Mouse (Mus musculus) limb, embryonic 10.5 days (tissue): ENCODE data around the gene Sympk. TPM values are rescaled to one million over a fixed set of nuclear protein-coding genes. Genes with fewer than 3 reads are reported as not detected.

Experiments used
- DNase-seq: peaks from one replicate; pipeline ENCODE4 v3.0.0-alpha.2; 2017; ENCODE audit warnings: low spot score
- H3K27ac ChIP-seq: fragments of 300-500 bp; sonication (generic); 2 replicates; pipeline ENCODE4 v1.5.1; 2016; ENCODE audit warnings: mild to moderate bottlenecking
- H3K27me3 ChIP-seq: fragments of 300-500 bp; sonication (generic); 2 replicates; pipeline ENCODE4 v1.6.1; 2016; ENCODE audit warnings: low read depth, mild to moderate bottlenecking; ENCODE audit not compliant: poor library complexity, severe bottlenecking
- H3K36me3 ChIP-seq: fragments of 300-500 bp; sonication (generic); 2 replicates; pipeline ENCODE4 v1.6.1; 2016; ENCODE audit warnings: mild to moderate bottlenecking, moderate library complexity
- H3K4me1 ChIP-seq: fragments of 300-500 bp; sonication (generic); 2 replicates; pipeline ENCODE4 v1.6.1; 2016
- H3K4me3 ChIP-seq: fragments of 300-500 bp; sonication (generic); 2 replicates; pipeline ENCODE4 v1.5.1; 2016; ENCODE audit warnings: mild to moderate bottlenecking, moderate library complexity
- H3K9me3 ChIP-seq: fragments of 300-500 bp; sonication (generic); replicated peaks from 2 replicates; pipeline ENCODE4 v1.6.1; 2016; ENCODE audit warnings: mild to moderate bottlenecking
- WGBS: fragments of 180-500 bp; shearing (Covaris S2); methylation state at CpG from one replicate; pipeline ENCODE4 v1.1.7; 2016; 5-methylcytosine and 5-hydroxymethylcytosine counted together
- polyA plus RNA-seq: library from polyadenylated mRNA; unstranded; fragments of >200 nt; fragmentation: Nextera tagmentation; extraction: Ambion mirVana; gene quantifications from 2 replicates; pipeline ENCODE4 v1.2.1, GENCODE M21; 2016

Sympk gene
- polyA plus RNA-seq, 1 experiment from 2014 or later = 50.4 TPM

DNA sequence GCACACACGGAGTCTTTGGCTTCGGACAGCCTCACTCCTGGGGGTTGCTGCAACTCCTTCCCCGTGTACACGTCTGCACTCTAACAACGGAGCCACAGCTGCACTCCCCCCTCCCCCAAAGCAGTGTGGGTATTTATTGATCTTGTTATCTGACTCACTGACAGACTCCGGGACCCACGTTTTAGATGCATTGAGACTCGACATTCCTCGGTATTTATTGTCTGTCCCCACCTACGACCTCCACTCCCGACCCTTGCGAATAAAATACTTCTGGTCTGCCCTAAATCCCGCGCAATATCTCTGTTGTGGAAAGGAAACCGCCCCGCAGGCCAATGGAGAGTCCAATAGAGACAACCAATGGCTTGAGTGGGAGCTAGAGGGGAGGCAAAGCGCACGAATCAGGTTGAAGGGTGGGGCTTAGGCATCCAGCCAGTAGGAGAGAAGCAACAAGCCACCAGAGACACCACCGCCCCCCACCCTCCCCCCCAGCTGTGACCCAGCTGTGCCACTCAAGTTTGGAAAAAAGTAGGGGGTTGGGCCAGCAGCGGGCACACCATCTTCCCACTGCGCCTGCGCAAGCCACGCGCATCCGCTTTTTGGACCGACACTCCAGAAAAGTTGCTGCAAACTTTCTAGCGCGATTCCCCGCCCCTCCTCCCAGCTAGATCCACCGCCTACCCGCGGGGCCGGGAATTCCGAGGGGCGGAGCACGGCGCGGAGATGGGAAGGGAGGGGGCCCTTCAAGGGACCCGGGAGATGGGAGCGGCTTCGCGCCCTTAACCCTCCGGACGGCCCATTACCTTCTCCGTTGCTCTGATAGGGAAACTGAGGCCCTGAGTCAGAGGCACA lies 69.6 kb downstream of the Sympk start:
- Histone ChIP-seq H3K4me1 (peaks cover 54% of the 10 kb centered on the region), H3K27me3 (peaks cover 24% of the 10 kb centered on the region), H3K27ac (peak overlapping the region; percentile 95), H3K36me3 (peaks cover 45% of the 10 kb centered on the region), H3K4me3 (peak overlapping the region; percentile 67), H3K9me3 (no peaks in the 10 kb centered on the region)
- peak; percentile 100 for DNase-seq
- WGBS = under 1% methylated on average over 45 of the region's 45 CpGs

DNA sequence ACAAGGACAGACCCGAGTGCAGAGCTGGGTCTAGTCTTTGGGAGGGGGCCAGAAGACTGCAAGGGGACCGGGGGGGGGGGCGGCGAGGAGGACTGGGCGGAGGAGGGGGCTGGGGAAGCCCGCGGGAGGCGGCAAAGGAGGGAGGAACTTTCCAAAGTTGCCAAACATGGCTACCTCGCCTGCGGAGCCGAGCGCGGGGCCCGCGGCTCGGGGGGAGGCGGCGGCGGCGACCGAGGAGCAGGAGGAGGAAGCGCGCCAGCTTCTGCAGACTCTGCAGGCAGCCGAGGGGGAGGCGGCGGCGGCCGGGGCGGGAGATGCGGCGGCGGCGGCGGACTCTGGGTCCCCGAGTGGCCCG lies 70.3 kb downstream of the Sympk start, which contains the start of gene Six5:
Six5 (plus strand) TSS at position 124 of the 355 bp plus-strand sequence.
- peaks cover 24% of the 10 kb centered on the region for H3K27me3 ChIP-seq
- peak within 1 kb of the TSS; percentile 95 for H3K27ac ChIP-seq
- H3K4me3 ChIP-seq = peak within 1 kb of the TSS; percentile 67
- peaks cover 54% of the 10 kb centered on the region for H3K4me1 ChIP-seq
- peaks cover 40% of the 10 kb centered on the region for H3K36me3 ChIP-seq
- under 1% methylated on average over 34 of the region's 36 CpGs for WGBS
- no peaks in the 10 kb centered on the region for H3K9me3 ChIP-seq
- DNase-seq = no peak

DNA sequence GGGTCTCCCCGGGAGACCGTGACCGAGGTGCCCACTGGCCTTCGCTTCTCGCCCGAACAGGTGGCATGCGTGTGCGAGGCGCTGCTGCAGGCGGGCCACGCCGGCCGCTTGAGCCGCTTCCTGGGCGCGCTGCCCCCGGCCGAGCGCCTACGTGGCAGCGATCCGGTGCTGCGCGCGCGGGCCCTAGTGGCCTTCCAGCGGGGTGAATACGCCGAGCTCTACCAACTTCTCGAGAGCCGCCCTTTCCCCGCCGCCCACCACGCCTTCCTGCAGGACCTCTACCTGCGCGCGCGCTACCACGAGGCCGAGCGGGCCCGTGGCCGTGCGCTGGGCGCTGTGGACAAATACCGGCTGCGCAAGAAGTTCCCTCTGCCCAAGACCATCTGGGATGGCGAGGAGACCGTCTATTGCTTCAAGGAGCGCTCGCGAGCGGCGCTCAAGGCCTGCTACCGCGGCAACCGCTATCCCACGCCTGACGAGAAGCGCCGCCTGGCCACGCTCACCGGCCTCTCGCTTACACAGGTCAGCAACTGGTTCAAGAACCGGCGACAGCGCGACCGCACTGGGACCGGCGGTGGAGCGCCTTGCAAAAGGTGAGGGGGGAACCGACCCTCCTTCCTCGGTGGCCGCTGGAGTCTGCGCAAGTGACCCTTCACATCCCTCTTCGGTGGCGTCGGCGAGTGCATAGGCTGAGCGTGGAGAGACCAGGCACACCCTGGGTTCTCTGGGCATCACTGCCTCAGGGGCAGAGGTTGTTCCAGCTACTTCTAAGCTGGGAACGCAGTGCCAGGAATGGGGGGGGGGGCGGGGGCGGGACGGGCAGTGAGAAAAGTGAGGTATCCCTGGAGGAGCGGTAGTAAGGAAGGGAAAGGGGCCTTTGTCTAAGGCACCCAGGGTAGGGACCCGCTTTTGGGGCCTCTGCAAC lies 70.9 kb downstream of the Sympk start:
- DNase-seq = peak; percentile 80
- Histone ChIP-seq H3K27me3 (peaks cover 22% of the 10 kb centered on the region), H3K27ac (peak overlapping the region; percentile 95), H3K4me1 (peaks cover 54% of the 10 kb centered on the region), H3K36me3 (peaks cover 35% of the 10 kb centered on the region), H3K9me3 (no peaks in the 10 kb centered on the region), H3K4me3 (peak overlapping the region; percentile 67)
- under 1% methylated on average over 87 of the region's 87 CpGs for WGBS

DNA sequence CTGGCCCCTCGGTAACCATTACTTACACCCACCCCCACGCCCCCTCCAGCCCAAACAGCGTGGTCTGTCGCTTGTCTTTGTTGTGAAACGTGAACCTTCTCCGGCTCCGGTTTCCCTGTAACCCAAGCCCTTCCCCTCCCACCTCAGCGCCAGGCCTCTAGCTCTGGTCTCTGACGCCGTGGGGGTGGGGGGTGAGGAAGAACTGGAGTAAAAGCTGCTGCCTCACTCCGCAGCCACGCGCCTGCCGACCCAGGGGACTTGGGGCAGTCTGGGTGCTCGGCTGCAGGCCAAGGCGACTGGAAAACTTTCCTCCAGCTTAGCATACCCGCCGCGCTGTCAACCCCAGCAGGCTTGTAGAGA lies 71.6 kb downstream of the Sympk start:
- DNase-seq = peak; percentile 87
- peak overlapping the region; percentile 67 for H3K4me3 ChIP-seq
- H3K27me3 ChIP-seq = peaks cover 16% of the 10 kb centered on the region
- peaks cover 28% of the 10 kb centered on the region for H3K36me3 ChIP-seq
- under 1% methylated on average over 19 of the region's 19 CpGs for WGBS
- H3K4me1 ChIP-seq = peaks cover 54% of the 10 kb centered on the region
- H3K9me3 ChIP-seq = no peaks in the 10 kb centered on the region
- H3K27ac ChIP-seq = peak overlapping the region; percentile 95

DNA sequence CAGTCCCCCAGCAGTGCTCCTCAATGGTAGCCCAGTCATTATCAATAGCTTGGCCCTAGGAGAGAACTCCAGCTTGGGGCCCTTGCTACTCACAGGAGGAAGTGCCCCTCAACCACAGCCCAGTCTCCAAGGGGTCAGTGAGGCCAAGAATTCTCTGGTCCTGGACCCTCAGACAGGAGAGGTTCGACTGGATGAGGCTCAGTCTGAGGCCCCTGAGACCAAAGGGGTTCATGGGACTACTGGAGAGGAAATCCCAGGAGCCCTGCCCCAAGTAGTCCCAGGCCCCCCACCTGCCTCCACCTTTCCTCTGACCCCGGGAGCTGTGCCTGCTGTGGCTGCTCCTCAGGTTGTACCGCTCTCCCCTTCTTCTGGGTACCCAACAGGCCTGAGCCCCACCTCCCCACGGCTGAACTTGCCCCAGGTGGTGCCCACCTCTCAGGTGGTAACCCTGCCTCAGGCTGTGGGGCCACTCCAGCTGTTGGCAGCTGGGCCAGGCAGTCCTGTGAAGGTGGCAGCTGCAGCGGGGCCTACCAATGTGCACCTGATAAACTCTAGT lies 72.3 kb downstream of the Sympk start:
- WGBS = 53% methylated on average over 5 of the region's 5 CpGs
- H3K4me1 ChIP-seq = peaks cover 50% of the 10 kb centered on the region
- peak; percentile 33 for DNase-seq

DNA sequence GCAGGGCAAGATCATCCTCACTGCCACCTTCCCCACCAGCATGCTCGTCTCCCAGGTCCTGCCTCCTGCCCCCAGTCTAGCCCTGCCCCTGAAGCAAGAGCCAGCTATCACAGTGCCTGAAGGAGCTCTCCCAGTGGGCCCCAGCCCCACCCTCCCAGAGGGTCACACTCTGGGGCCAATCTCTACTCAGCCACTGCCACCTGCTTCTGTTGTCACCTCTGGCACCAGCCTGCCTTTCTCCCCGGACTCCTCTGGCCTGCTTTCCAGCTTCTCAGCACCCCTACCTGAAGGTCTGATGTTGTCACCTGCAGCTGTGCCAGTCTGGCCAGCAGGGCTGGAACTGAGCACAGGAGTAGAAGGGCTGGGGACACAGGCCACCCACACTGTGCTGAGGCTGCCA lies 73.0 kb downstream of the Sympk start:
- no peak for DNase-seq
- Histone ChIP-seq H3K27me3 (peaks cover under 1% of the 10 kb centered on the region), H3K36me3 (peaks cover 15% of the 10 kb centered on the region; the same call in 1 of the 2 replicates), H3K4me1 (peaks cover 43% of the 10 kb centered on the region), H3K9me3 (no peaks in the 10 kb centered on the region), H3K4me3 (no peak overlapping the region), H3K27ac (no peak overlapping the region)
- 53% methylated on average over 2 of the region's 2 CpGs for WGBS

More for the DNA sequence above, 72.3 kb downstream of the Sympk start:
- H3K27ac ChIP-seq = peak overlapping the region; percentile 95
- H3K4me3 ChIP-seq = peak overlapping the region; percentile 67
- H3K36me3 ChIP-seq = peaks cover 21% of the 10 kb centered on the region
- H3K9me3 ChIP-seq = no peaks in the 10 kb centered on the region
- H3K27me3 ChIP-seq = peaks cover 8% of the 10 kb centered on the region

DNA sequence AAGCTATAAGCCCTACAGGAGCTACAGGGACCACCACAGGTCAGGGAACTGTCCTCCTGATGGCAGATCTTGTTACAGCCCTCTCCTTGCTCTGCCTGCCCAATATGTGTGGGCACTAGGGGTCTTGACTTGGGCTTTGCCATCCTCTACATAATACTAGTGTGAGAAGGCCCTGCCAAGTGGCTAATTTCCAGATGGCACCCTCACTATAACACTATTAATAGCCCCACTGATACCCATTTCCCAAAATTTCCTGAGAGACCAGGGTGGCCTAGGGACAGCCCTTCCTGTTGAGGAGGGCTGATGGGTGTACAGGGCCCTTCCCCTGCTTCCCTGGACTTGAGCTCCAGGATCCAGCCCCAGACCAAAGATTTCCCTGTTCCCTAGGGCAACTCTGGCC lies 73.7 kb downstream of the Sympk start:
- peaks cover 37% of the 10 kb centered on the region for H3K4me1 ChIP-seq
- peaks cover 15% of the 10 kb centered on the region; the same call in 1 of the 2 replicates for H3K36me3 ChIP-seq
- no peak overlapping the region for H3K4me3 ChIP-seq
- H3K27me3 ChIP-seq = no peaks in the 10 kb centered on the region
- no peak for DNase-seq
- H3K27ac ChIP-seq = no peak overlapping the region
- no peaks in the 10 kb centered on the region for H3K9me3 ChIP-seq

DNA sequence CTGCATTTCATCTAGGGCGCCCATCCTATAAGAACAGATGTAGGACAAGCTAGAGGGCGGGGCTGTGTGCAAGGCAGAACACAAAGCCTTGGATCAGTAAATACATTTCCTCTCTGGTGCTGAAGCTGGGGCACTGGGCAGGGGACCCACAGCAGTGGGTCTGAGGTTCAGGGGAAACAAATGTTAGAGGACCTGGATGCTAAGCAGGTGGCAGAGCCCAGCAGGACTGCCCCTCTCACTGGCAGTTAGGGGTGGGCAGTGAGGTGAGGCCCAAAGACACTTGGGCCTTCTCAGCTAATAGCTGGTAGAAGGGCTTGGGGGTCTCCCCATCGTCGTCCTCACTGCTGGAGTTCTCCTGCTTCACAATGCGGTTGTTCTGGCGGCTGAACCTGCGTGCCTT lies 74.6 kb downstream of the Sympk start:
- no peak overlapping the region for H3K4me3 ChIP-seq
- 62% methylated on average over 7 of the region's 7 CpGs for WGBS
- DNase-seq = no peak
- no peak overlapping the region for H3K27ac ChIP-seq
- peaks cover 15% of the 10 kb centered on the region; the same call in 1 of the 2 replicates for H3K36me3 ChIP-seq
- no peaks in the 10 kb centered on the region for H3K27me3 ChIP-seq
- no peaks in the 10 kb centered on the region for H3K9me3 ChIP-seq
- peaks cover 30% of the 10 kb centered on the region for H3K4me1 ChIP-seq

DNA sequence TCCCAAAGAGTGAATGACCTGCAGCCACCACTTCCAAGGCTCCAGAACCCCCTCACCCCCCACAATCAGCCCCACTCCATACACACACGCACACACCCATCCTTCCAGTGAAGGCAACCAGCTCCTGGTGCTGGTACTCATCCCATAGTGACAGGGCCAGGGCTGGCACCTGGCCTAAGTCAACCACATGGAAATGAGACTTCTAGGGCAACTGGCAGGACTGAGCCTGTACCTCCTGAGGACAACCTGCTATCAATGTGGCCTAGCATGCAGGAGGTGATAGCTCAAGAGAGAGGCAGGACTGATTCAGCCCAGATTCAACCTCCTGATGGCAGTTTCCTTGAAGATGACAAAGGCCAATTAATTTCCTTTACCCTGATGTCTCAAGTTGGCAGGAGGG lies 76.1 kb downstream of the Sympk start:
- DNase-seq = no peak
- peaks cover 15% of the 10 kb centered on the region; the same call in 1 of the 2 replicates for H3K36me3 ChIP-seq
- 89% methylated on average over 1 of the region's 1 CpGs for WGBS
- H3K27ac ChIP-seq = no peak overlapping the region
- no peaks in the 10 kb centered on the region for H3K9me3 ChIP-seq
- H3K27me3 ChIP-seq = no peaks in the 10 kb centered on the region
- no peak overlapping the region for H3K4me3 ChIP-seq
- H3K4me1 ChIP-seq = peaks cover 25% of the 10 kb centered on the region

DNA sequence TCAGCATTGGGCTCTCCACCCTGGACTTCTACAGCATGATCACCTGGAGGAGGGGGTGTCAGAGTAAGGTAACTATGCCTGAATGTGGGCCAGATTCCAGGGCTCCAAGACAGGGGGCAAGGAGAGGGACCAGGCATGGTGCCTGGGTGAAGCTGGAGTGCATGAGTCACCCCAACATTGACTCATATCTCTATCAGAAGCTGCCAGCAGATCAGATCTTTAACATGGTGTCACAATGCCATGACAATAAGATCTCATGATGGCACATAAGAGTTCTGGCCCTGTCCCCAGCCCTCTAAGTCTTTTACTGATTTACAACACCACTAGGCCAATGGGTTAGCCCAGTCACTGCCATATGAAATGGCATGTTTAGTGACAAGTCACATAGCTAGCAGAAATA lies 79.6 kb downstream of the Sympk start:
- Histone ChIP-seq H3K9me3 (no peaks in the 10 kb centered on the region), H3K4me3 (no peak overlapping the region), H3K27me3 (no peaks in the 10 kb centered on the region), H3K4me1 (no peaks in the 10 kb centered on the region), H3K27ac (no peak overlapping the region), H3K36me3 (no peaks in the 10 kb centered on the region)
- DNase-seq = no peak
